ENCODE assay signal across 12 mouse cellular contexts in the genomic region with DNA sequence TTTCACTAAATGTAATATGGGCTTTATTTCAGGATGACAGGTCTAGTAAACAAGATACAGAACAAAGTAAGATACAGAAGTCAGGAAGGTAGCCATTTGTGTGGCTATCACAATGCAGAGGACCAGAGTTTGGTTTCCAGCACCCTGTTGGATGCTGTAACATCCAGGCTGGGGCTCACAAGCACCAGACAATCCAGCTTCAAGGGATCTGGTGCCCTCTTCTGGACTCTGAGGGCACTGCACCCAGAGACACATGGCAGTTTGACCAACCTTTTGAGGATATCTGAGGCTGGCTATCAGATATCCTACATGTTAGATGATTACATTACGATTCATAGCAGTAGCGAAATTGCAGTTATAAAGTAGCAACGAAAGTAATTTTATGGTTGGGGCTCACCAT. TPM values are rescaled to one million over a fixed set of nuclear protein-coding genes. Genes with fewer than 3 reads are reported as not detected.
DNase-seq lines count a peak whose midpoint lies in the region; TF ChIP-seq lines count a peak whose summit lies in the region.
"Had no signal": no experiment of that assay in that cellular context is flagged by ENCODE, and none has a peak within 500 bp of the region (broad histone marks: within the 10 kb centered on the region; RNA-seq: fewer than 3 reads in every experiment).

No protein-coding gene starts in this region.

- H3K4me3 ChIP-seq in heart, adult 2 months, result no peak overlapping the region
- H3K4me3 ChIP-seq in heart, embryonic 10.5 days, result no peak overlapping the region
- H3K4me3 ChIP-seq in spleen, adult 2 months (ENCODE audit: extremely low read depth, insufficient read depth, insufficient read length), result no peak overlapping the region
- H3K4me3 ChIP-seq in bone marrow, adult 2 months (replicated peaks; ENCODE audit: control insufficient read depth, low read depth, low read length), result no peak overlapping the region
- H3K4me3 ChIP-seq: megakaryocyte, embryonic 14.5 days; neural tube, embryonic 15.5 days had no signal

- no peaks in the 10 kb centered on the region for H3K27me3 ChIP-seq in heart, adult 2 months (ENCODE audit: control insufficient read depth, insufficient read depth, low read length)
- no peaks in the 10 kb centered on the region for H3K27me3 ChIP-seq in heart, embryonic 10.5 days (ENCODE audit: insufficient read depth, poor library complexity, severe bottlenecking)
- no peaks in the 10 kb centered on the region for H3K27me3 ChIP-seq in spleen, adult 2 months (ENCODE audit: control insufficient read depth, insufficient read depth, low read length)
- H3K27me3 ChIP-seq in splenic B cell, adult 2 months (ENCODE audit: control insufficient read depth, insufficient read depth, low read length, poor library complexity, severe bottlenecking), result no peaks in the 10 kb centered on the region
- H3K27me3 ChIP-seq: megakaryocyte, embryonic 14.5 days; neural tube, embryonic 15.5 days had no signal

- TF ChIP-seq EP300 in heart, adult 2 months (IDR thresholded peaks at IDR 0.05; ENCODE audit: insufficient read depth, low read depth, low read length), result no peak

- TF ChIP-seq POLR2A in heart, adult 2 months (IDR thresholded peaks at IDR 0.05; ENCODE audit: insufficient read depth, low read depth, low read length), result no peak
- TF ChIP-seq POLR2A in spleen, adult 2 months (IDR thresholded peaks at IDR 0.05; ENCODE audit: low read depth, low read length), result no peak
- no peak for TF ChIP-seq POLR2A in bone marrow, adult 2 months (IDR thresholded peaks at IDR 0.05; ENCODE audit: borderline replicate concordance, control insufficient read depth, low read depth, low read length)

- DNase-seq in heart, adult 2 months, result no peak
- no peak for DNase-seq in heart, embryonic 10.5 days (ENCODE audit: low spot score)
- DNase-seq in spleen, adult 2 months (ENCODE audit: low read depth in 1 of 2, low spot score in 2 of 2), result no peak
- DNase-seq in spleen, adult 18-20 months, result no peak
- peak; percentile 58 for DNase-seq in splenic B cell, adult 2 months (ENCODE audit: low read depth, low spot score)
- DNase-seq in cerebellum, postnatal 4 days (ENCODE audit: low spot score in 2 of 2), result no peak
- no peak for DNase-seq in kidney, adult 18-20 months
- DNase-seq: kidney, postnatal 10 days; left cerebral cortex, postnatal 4 days had no signal

- H3K79me2 ChIP-seq in heart, adult 2 months (replicated peaks; ENCODE audit: control insufficient read depth, insufficient read depth, low read length), result no peaks in the 10 kb centered on the region

- no peaks in the 10 kb centered on the region for H3K9me3 ChIP-seq in heart, embryonic 10.5 days
- H3K9me3 ChIP-seq: neural tube, embryonic 15.5 days had no signal

- H3K36me3 ChIP-seq in heart, adult 2 months (ENCODE audit: control insufficient read depth, insufficient read depth, low read length), result no peaks in the 10 kb centered on the region
- peaks cover 30% of the 10 kb centered on the region for H3K36me3 ChIP-seq in heart, embryonic 10.5 days
- H3K36me3 ChIP-seq in spleen, adult 2 months (ENCODE audit: control insufficient read depth, insufficient read depth, low read length), result peaks cover 5% of the 10 kb centered on the region
- H3K36me3 ChIP-seq in splenic B cell, adult 2 months (ENCODE audit: control insufficient read depth, insufficient read depth, low read length, poor library complexity, severe bottlenecking), result no peaks in the 10 kb centered on the region

- H3K9ac ChIP-seq in heart, adult 2 months (ENCODE audit: low read depth, low read length), result no peak overlapping the region
- H3K9ac ChIP-seq: neural tube, embryonic 15.5 days had no signal

- H3K4me1 ChIP-seq in heart, adult 2 months (ENCODE audit: control insufficient read depth, insufficient read depth, low read length), result no peaks in the 10 kb centered on the region
- no peaks in the 10 kb centered on the region for H3K4me1 ChIP-seq in heart, embryonic 10.5 days
- H3K4me1 ChIP-seq in spleen, adult 2 months (ENCODE audit: control insufficient read depth, insufficient read depth, insufficient read length), result peaks cover 5% of the 10 kb centered on the region; the same call in 1 of the 2 replicates
- no peaks in the 10 kb centered on the region; the same call in 1 of the 2 replicates for H3K4me1 ChIP-seq in bone marrow, adult 2 months (ENCODE audit: control insufficient read depth, insufficient read depth, low read length)
- H3K4me1 ChIP-seq: megakaryocyte, embryonic 14.5 days; neural tube, embryonic 15.5 days had no signal

- over 99% methylated on average over 3 of the region's 3 CpGs for WGBS in heart, adult 2 months
- WGBS in heart, embryonic 10.5 days, result 97% methylated on average over 3 of the region's 3 CpGs
- 97% methylated on average over 3 of the region's 3 CpGs for WGBS in spleen, adult 2 months
- 84% methylated on average over 3 of the region's 3 CpGs for WGBS in bone marrow, adult 2 months

- intact Hi-C loops in heart, adult 2 months (cut with DNase I), result loop anchor here (2.0 to 5.0 kb wide), 3 partner anchors 153 to 427 kb away; no protein-coding TSS in a partner anchor

- TF ChIP-seq CTCF in heart, adult 2 months (IDR thresholded peaks at IDR 0.05), result peak; percentile 59
- peak; percentile 48; the same call in 1 of the 2 replicates for TF ChIP-seq CTCF in spleen, adult 2 months (IDR thresholded peaks at IDR 0.05; ENCODE audit: extremely low read depth, insufficient read depth, insufficient read length, insufficient replicate concordance)
- peak; percentile 63 for TF ChIP-seq CTCF in bone marrow, adult 2 months (IDR thresholded peaks at IDR 0.05; ENCODE audit: control insufficient read depth, insufficient read depth, low read length)

- H3K27ac ChIP-seq in heart, adult 2 months, result no peak overlapping the region
- no peak overlapping the region for H3K27ac ChIP-seq in heart, embryonic 10.5 days
- no peak overlapping the region for H3K27ac ChIP-seq in spleen, adult 2 months (ENCODE audit: insufficient read depth, low read length)
- no peak overlapping the region for H3K27ac ChIP-seq in bone marrow, adult 2 months (ENCODE audit: control insufficient read depth, insufficient read depth, low read depth, low read length, poor library complexity)
- H3K27ac ChIP-seq: neural tube, embryonic 15.5 days had no signal

RNA-seq across cellular contexts. Expression of a gene that starts 14.8 kb away (rescaled TPM):
- 10 to 100 TPM; 58.5 to 68.0 TPM for total RNA-seq in heart, adult 2 months (2021)
- 53.2 and 79.0 TPM in 2 replicates for polyA plus RNA-seq in heart, adult 2 months (2012; rRNA removed)
- 127 and 138 TPM in 2 replicates for polyA plus RNA-seq in heart, embryonic 10.5 days (2016; fragmentation: Nextera tagmentation; extraction: Ambion mirVana)
- 47.9 and 50.0 TPM in 2 replicates for polyA plus RNA-seq in spleen, adult 2 months (2012; rRNA removed)
- 64.8 and 68.4 TPM in 2 replicates for polyA plus RNA-seq in bone marrow, adult 2 months (2011; ENCODE audit: insufficient read depth, insufficient read length, low replicate concordance, missing spikeins)

RNA-seq across cellular contexts. Expression of a gene that starts 29.4 kb away (rescaled TPM):
- 10 to 100 TPM; 20.6 to 21.3 TPM for total RNA-seq in heart, adult 2 months (2021)
- polyA plus RNA-seq in heart, adult 2 months (2012; rRNA removed), result 10.6 and 21.6 TPM in 2 replicates
- polyA plus RNA-seq in heart, embryonic 10.5 days (2016; fragmentation: Nextera tagmentation; extraction: Ambion mirVana), result 89.0 and 106 TPM in 2 replicates
- 15.0 and 16.6 TPM in 2 replicates for polyA plus RNA-seq in spleen, adult 2 months (2012; rRNA removed)
- 14.9 and 22.1 TPM in 2 replicates for polyA plus RNA-seq in bone marrow, adult 2 months (2011; ENCODE audit: insufficient read depth, insufficient read length, low replicate concordance, missing spikeins)

RNA-seq across cellular contexts. Expression of a gene that starts 29.6 kb away (rescaled TPM):
- total RNA-seq in heart, adult 2 months (2021), result 10 to 100 TPM; 34.4 to 39.1 TPM
- polyA plus RNA-seq in heart, adult 2 months (2012; rRNA removed), result 31.2 and 62.1 TPM in 2 replicates
- 21.1 and 25.1 TPM in 2 replicates for polyA plus RNA-seq in heart, embryonic 10.5 days (2016; fragmentation: Nextera tagmentation; extraction: Ambion mirVana)
- polyA plus RNA-seq in spleen, adult 2 months (2012; rRNA removed), result 26.5 and 34.7 TPM in 2 replicates
- polyA plus RNA-seq in bone marrow, adult 2 months (2011; ENCODE audit: insufficient read depth, insufficient read length, low replicate concordance, missing spikeins), result 1.9 and 7.9 TPM in 2 replicates
